Mouse (Mus musculus): ENCODE results near the gene Abca8a. TPM values are rescaled to one million over a fixed set of nuclear protein-coding genes. Genes with fewer than 3 reads are reported as not detected.

Abca8a gene
- total RNA-seq, 1 experiment = 0.27 TPM

GRCm38 (mm10) chr11:110098901-110099300 is 3.1 kb upstream of the Abca8a start:
- no peak for DNase-seq (ENCODE audit: low read depth, low spot score)
- H3K4me1 ChIP-seq (ENCODE audit: control insufficient read depth in 2 of 2, insufficient read depth in 2 of 2, low read length in 2 of 2, poor library complexity in 1 of 2) = no peaks in the 10 kb centered on the region
- TF ChIP-seq CHD2 (IDR thresholded peaks at IDR 0.05; ENCODE audit: low read depth, low read length) (no peak), HCFC1 (IDR thresholded peaks at IDR 0.05; ENCODE audit: borderline replicate concordance, insufficient read depth, low read length) (no peak), ZC3H11A (IDR thresholded peaks at IDR 0.05; ENCODE audit: borderline replicate concordance, low read depth, low read length) (no peak), MAFK (IDR thresholded peaks at IDR 0.05; ENCODE audit: insufficient read depth, low read depth, low read length) (no peak), ZNF384 (IDR thresholded peaks at IDR 0.05; ENCODE audit: low read depth, low read length) (no peak)
- no peak overlapping the region for H3K9ac ChIP-seq (ENCODE audit: insufficient read depth, low read depth, low read length, poor library complexity, severe bottlenecking)
- H3K36me3 ChIP-seq (ENCODE audit: control insufficient read depth, insufficient read depth, low read length, poor library complexity, severe bottlenecking) = no peaks in the 10 kb centered on the region
- H3K4me3 ChIP-seq (ENCODE audit: insufficient read depth in 1 of 2, low read depth in 1 of 2, low read length in 2 of 2, poor library complexity in 1 of 2, severe bottlenecking in 1 of 2) = no peak overlapping the region
- in situ Hi-C loops (cut with MboI; ENCODE audit: low sequenced_read_pairs in 2 of 2, unreplicated experiment in 2 of 2) = no loop called here
- no peaks in the 10 kb centered on the region for H3K9me3 ChIP-seq (ENCODE audit: control insufficient read depth, insufficient read depth, low read depth, low read length)
- H3K27ac ChIP-seq (ENCODE audit: insufficient read depth, low read depth, low read length, poor library complexity, severe bottlenecking) = no peak overlapping the region

- DNase-seq (ENCODE audit: low read depth, low spot score) = no peak
- no peaks in the 10 kb centered on the region for H3K9me3 ChIP-seq (ENCODE audit: control insufficient read depth, insufficient read depth, low read depth, low read length)
- in situ Hi-C loops (cut with MboI; ENCODE audit: low sequenced_read_pairs in 2 of 2, unreplicated experiment in 2 of 2) = no loop called here
- no peak overlapping the region for H3K27ac ChIP-seq (ENCODE audit: insufficient read depth, low read depth, low read length, poor library complexity, severe bottlenecking)
- H3K4me3 ChIP-seq (ENCODE audit: insufficient read depth in 1 of 2, low read depth in 1 of 2, low read length in 2 of 2, poor library complexity in 1 of 2, severe bottlenecking in 1 of 2) = no peak overlapping the region
- H3K36me3 ChIP-seq (ENCODE audit: control insufficient read depth, insufficient read depth, low read length, poor library complexity, severe bottlenecking) = no peaks in the 10 kb centered on the region
- no peaks in the 10 kb centered on the region for H3K4me1 ChIP-seq (ENCODE audit: control insufficient read depth in 2 of 2, insufficient read depth in 2 of 2, low read length in 2 of 2, poor library complexity in 1 of 2)
- H3K9ac ChIP-seq (ENCODE audit: insufficient read depth, low read depth, low read length, poor library complexity, severe bottlenecking) = no peak overlapping the region
- TF ChIP-seq HCFC1 (IDR thresholded peaks at IDR 0.05; ENCODE audit: borderline replicate concordance, insufficient read depth, low read length) (no peak), MAFK (IDR thresholded peaks at IDR 0.05; ENCODE audit: insufficient read depth, low read depth, low read length) (no peak), ZC3H11A (IDR thresholded peaks at IDR 0.05; ENCODE audit: borderline replicate concordance, low read depth, low read length) (no peak), ZNF384 (IDR thresholded peaks at IDR 0.05; ENCODE audit: low read depth, low read length) (no peak), CHD2 (IDR thresholded peaks at IDR 0.05; ENCODE audit: low read depth, low read length) (no peak)
These were observed 1.7 kb upstream of the Abca8a start for GRCm38 (mm10) chr11:110097465-110097864.

- TF ChIP-seq HCFC1 (IDR thresholded peaks at IDR 0.05; ENCODE audit: borderline replicate concordance, insufficient read depth, low read length) (no peak), ZC3H11A (IDR thresholded peaks at IDR 0.05; ENCODE audit: borderline replicate concordance, low read depth, low read length) (no peak), MAFK (IDR thresholded peaks at IDR 0.05; ENCODE audit: insufficient read depth, low read depth, low read length) (no peak), ZNF384 (IDR thresholded peaks at IDR 0.05; ENCODE audit: low read depth, low read length) (no peak), CHD2 (IDR thresholded peaks at IDR 0.05; ENCODE audit: low read depth, low read length) (no peak)
- H3K27ac ChIP-seq (ENCODE audit: insufficient read depth, low read depth, low read length, poor library complexity, severe bottlenecking) = no peak overlapping the region
- in situ Hi-C loops (cut with MboI; ENCODE audit: low sequenced_read_pairs in 2 of 2, unreplicated experiment in 2 of 2) = no loop called here
- no peaks in the 10 kb centered on the region for H3K36me3 ChIP-seq (ENCODE audit: control insufficient read depth, insufficient read depth, low read length, poor library complexity, severe bottlenecking)
- H3K4me3 ChIP-seq (ENCODE audit: insufficient read depth in 1 of 2, low read depth in 1 of 2, low read length in 2 of 2, poor library complexity in 1 of 2, severe bottlenecking in 1 of 2) = no peak overlapping the region
- no peak overlapping the region for H3K9ac ChIP-seq (ENCODE audit: insufficient read depth, low read depth, low read length, poor library complexity, severe bottlenecking)
- DNase-seq (ENCODE audit: low read depth, low spot score) = no peak
- H3K9me3 ChIP-seq (ENCODE audit: control insufficient read depth, insufficient read depth, low read depth, low read length) = no peaks in the 10 kb centered on the region
- H3K4me1 ChIP-seq (ENCODE audit: control insufficient read depth in 2 of 2, insufficient read depth in 2 of 2, low read length in 2 of 2, poor library complexity in 1 of 2) = no peaks in the 10 kb centered on the region
These were observed 865 bp downstream of the Abca8a start for GRCm38 (mm10) chr11:110094846-110095380.

- H3K36me3 ChIP-seq (ENCODE audit: control insufficient read depth, insufficient read depth, low read length, poor library complexity, severe bottlenecking) = no peaks in the 10 kb centered on the region
- H3K4me3 ChIP-seq (ENCODE audit: insufficient read depth in 1 of 2, low read depth in 1 of 2, low read length in 2 of 2, poor library complexity in 1 of 2, severe bottlenecking in 1 of 2) = no peak overlapping the region
- no peaks in the 10 kb centered on the region for H3K9me3 ChIP-seq (ENCODE audit: control insufficient read depth, insufficient read depth, low read depth, low read length)
- DNase-seq (ENCODE audit: low read depth, low spot score) = no peak
- H3K9ac ChIP-seq (ENCODE audit: insufficient read depth, low read depth, low read length, poor library complexity, severe bottlenecking) = no peak overlapping the region
- no peak for TF ChIP-seq ZC3H11A (IDR thresholded peaks at IDR 0.05; ENCODE audit: borderline replicate concordance, low read depth, low read length)
- no peak for TF ChIP-seq CHD2 (IDR thresholded peaks at IDR 0.05; ENCODE audit: low read depth, low read length)
- no peak for TF ChIP-seq MAFK (IDR thresholded peaks at IDR 0.05; ENCODE audit: insufficient read depth, low read depth, low read length)
- no peak for TF ChIP-seq ZNF384 (IDR thresholded peaks at IDR 0.05; ENCODE audit: low read depth, low read length)
- no peak for TF ChIP-seq HCFC1 (IDR thresholded peaks at IDR 0.05; ENCODE audit: borderline replicate concordance, insufficient read depth, low read length)
- no peaks in the 10 kb centered on the region for H3K4me1 ChIP-seq (ENCODE audit: control insufficient read depth in 2 of 2, insufficient read depth in 2 of 2, low read length in 2 of 2, poor library complexity in 1 of 2)
- in situ Hi-C loops (cut with MboI; ENCODE audit: low sequenced_read_pairs in 2 of 2, unreplicated experiment in 2 of 2) = no loop called here
- no peak overlapping the region for H3K27ac ChIP-seq (ENCODE audit: insufficient read depth, low read depth, low read length, poor library complexity, severe bottlenecking)
These were observed 1.5 kb downstream of the Abca8a start for GRCm38 (mm10) chr11:110094236-110094635.

GRCm38 (mm10) chr11:110091328-110091727 is 4.5 kb downstream of the Abca8a start:
- in situ Hi-C loops (cut with MboI; ENCODE audit: low sequenced_read_pairs in 2 of 2, unreplicated experiment in 2 of 2) = no loop called here
- DNase-seq (ENCODE audit: low read depth, low spot score) = no peak

More at GRCm38 (mm10) chr11:110091328-110091727, 4.5 kb downstream of the Abca8a start:
- TF ChIP-seq ZC3H11A (IDR thresholded peaks at IDR 0.05; ENCODE audit: borderline replicate concordance, low read depth, low read length) = no peak
- H3K4me3 ChIP-seq (ENCODE audit: insufficient read depth in 1 of 2, low read depth in 1 of 2, low read length in 2 of 2, poor library complexity in 1 of 2, severe bottlenecking in 1 of 2) = no peak overlapping the region
- H3K4me1 ChIP-seq (ENCODE audit: control insufficient read depth in 2 of 2, insufficient read depth in 2 of 2, low read length in 2 of 2, poor library complexity in 1 of 2) = no peaks in the 10 kb centered on the region
- no peaks in the 10 kb centered on the region for H3K9me3 ChIP-seq (ENCODE audit: control insufficient read depth, insufficient read depth, low read depth, low read length)
- no peaks in the 10 kb centered on the region for H3K36me3 ChIP-seq (ENCODE audit: control insufficient read depth, insufficient read depth, low read length, poor library complexity, severe bottlenecking)
- H3K27ac ChIP-seq (ENCODE audit: insufficient read depth, low read depth, low read length, poor library complexity, severe bottlenecking) = no peak overlapping the region
- no peak overlapping the region for H3K9ac ChIP-seq (ENCODE audit: insufficient read depth, low read depth, low read length, poor library complexity, severe bottlenecking)
